Mouse (Mus musculus) E14TG2a.4 (cell line): ENCODE results near the gene Gm9117.
"Not testable (repeated sequence)": the region's sequence is repeated elsewhere in the genome, so short reads cannot be mapped to it uniquely, and the experiment has no call there.

Experiments
- CTCF ChIP-seq: conservative IDR thresholded peaks from 2 replicates; pipeline ENCODE4 v1.5.1; 2014; ENCODE audit warnings: low read length
- POU5F1 ChIP-seq: IDR thresholded peaks from 2 replicates; pipeline ENCODE4 v1.6.1; 2014; ENCODE audit warnings: low read length, borderline replicate concordance

DNA sequence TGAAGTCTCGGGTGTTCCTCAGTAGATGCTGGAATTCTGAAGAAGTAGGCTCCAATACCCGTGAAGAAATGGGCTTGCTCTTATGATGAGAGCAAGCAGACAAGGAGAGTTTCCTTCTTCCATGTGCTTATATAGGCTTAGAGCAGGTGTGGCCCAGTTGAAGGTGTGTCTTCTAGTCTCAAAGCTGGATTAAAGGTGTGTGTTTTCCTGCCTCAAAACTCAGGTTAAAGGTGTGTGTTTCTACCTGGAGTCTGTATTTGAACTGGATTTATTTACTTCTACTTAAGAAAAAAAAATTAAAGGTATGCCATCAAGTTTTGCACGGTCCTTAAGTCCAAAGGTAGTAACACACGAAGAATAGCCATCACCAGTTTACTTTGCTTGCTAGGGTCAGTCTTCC lies at the start of gene Gm9117:
- TF ChIP-seq CTCF, POU5F1: not testable (repeated sequence)
